Mouse (Mus musculus) liver, postnatal 0 days (tissue): ENCODE results near the gene Pitpnm1. TPM values are rescaled to one million over a fixed set of nuclear protein-coding genes. Genes with fewer than 3 reads are reported as not detected.
"Not testable (repeated sequence)": the region's sequence is repeated elsewhere in the genome, so short reads cannot be mapped to it uniquely, and the experiment has no call there.

Experiments used
- ATAC-seq: fragments of 200-750 bp; cut with Nextera tagmentation; 2 replicates; pipeline ENCODE4 v1.8.0; 2017; ENCODE audit warnings: mild to moderate bottlenecking, moderate library complexity
- DNase-seq: peaks from one replicate; pipeline ENCODE4 v3.0.0-alpha.2; 2016
- H3K27ac ChIP-seq: fragments of 300-500 bp; sonication (generic); 2 replicates; pipeline ENCODE4 v1.5.1; 2014; ENCODE audit warnings: antibody characterized with exemption, moderate library complexity, mild to moderate bottlenecking, low read depth
- H3K27me3 ChIP-seq: fragments of 300-500 bp; sonication (generic); 2 replicates; pipeline ENCODE4 v1.6.1; 2014; ENCODE audit warnings: low read length, control low read depth, mixed read lengths; ENCODE audit not compliant: insufficient read depth
- H3K36me3 ChIP-seq: fragments of 300-500 bp; sonication (generic); replicated peaks from 2 replicates; pipeline ENCODE4 v1.6.1; 2014; ENCODE audit warnings: mild to moderate bottlenecking, control low read depth, low read length, moderate library complexity, mixed read lengths; ENCODE audit not compliant: insufficient read depth
- H3K4me1 ChIP-seq: fragments of 300-500 bp; sonication (generic); 2 replicates; pipeline ENCODE4 v1.6.1; 2014; ENCODE audit warnings: antibody characterized with exemption, mild to moderate bottlenecking, control low read depth; ENCODE audit not compliant: insufficient read depth
- H3K4me2 ChIP-seq: fragments of 300-500 bp; sonication (generic); 2 replicates; pipeline ENCODE4 v1.6.1; 2014; ENCODE audit warnings: low read depth, mild to moderate bottlenecking, low read length, moderate library complexity, mixed read lengths
- H3K4me3 ChIP-seq: fragments of 300-500 bp; sonication (generic); 2 replicates; pipeline ENCODE4 v1.5.1; 2014; ENCODE audit warnings: low read depth, low read length
- H3K9ac ChIP-seq: fragments of 300-500 bp; sonication (generic); replicated peaks from 2 replicates; pipeline ENCODE4 v1.6.1; 2014; ENCODE audit warnings: mild to moderate bottlenecking, moderate library complexity
- H3K9me3 ChIP-seq: fragments of 300-500 bp; sonication (generic); 2 replicates; pipeline ENCODE4 v1.6.1; 2016; ENCODE audit warnings: mild to moderate bottlenecking, control low read depth, low read length, mixed read lengths
- CTCF ChIP-seq: sonication (generic); IDR thresholded peaks from 2 replicates; pipeline ENCODE4 v1.5.1; 2016; ENCODE audit warnings: antibody characterized with exemption, low read depth
- EP300 ChIP-seq: IDR thresholded peaks from 2 replicates; pipeline ENCODE4 v1.6.1; 2016; ENCODE audit warnings: antibody characterized with exemption, low read depth, mild to moderate bottlenecking
- WGBS: fragments of 180-500 bp; shearing (Covaris S2); extraction: QIAGEN DNeasy Blood & Tissue Kit; methylation state at CpG from one replicate; pipeline ENCODE4 v1.1.7; 2014; ENCODE audit not compliant: insufficient replicate concordance; 5-methylcytosine and 5-hydroxymethylcytosine counted together
- polyA plus RNA-seq: library from polyadenylated mRNA; unstranded; fragments of >200 nt; fragmentation: Nextera tagmentation; extraction: Ambion mirVana; gene quantifications from 2 replicates; pipeline ENCODE4 v1.2.1, GENCODE M21; 2015

Gene Pitpnm1
- polyA plus RNA-seq, 1 experiment from 2014 or later, result 7.4 TPM

- TF ChIP-seq CTCF, result no peak
- no peak for ATAC-seq
- H3K4me1 ChIP-seq, result peaks cover 10% of the 10 kb centered on the region; the same call in 1 of the 2 replicates
- H3K9me3 ChIP-seq, result no peaks in the 10 kb centered on the region
- no peak overlapping the region for H3K9ac ChIP-seq
- no peak for DNase-seq
- H3K4me2 ChIP-seq, result no peak overlapping the region
- H3K27ac ChIP-seq, result peak overlapping the region; percentile 93
- H3K4me3 ChIP-seq, result no peak overlapping the region
- no peaks in the 10 kb centered on the region for H3K27me3 ChIP-seq
- no peaks in the 10 kb centered on the region for H3K36me3 ChIP-seq
These were observed 32.9 kb upstream of the Pitpnm1 start for GRCm38 (mm10) chr19:4066877-4067276.

GRCm38 (mm10) chr19:4068242-4068641 is 31.6 kb upstream of the Pitpnm1 start:
- ATAC-seq, result peak; percentile 33; the same call in 1 of the 2 replicates
- H3K4me1 ChIP-seq, H3K9me3 ChIP-seq, DNase-seq, H3K4me3 ChIP-seq, H3K36me3 ChIP-seq, H3K27me3 ChIP-seq: not testable (repeated sequence)
- Histone ChIP-seq H3K4me2 (peak overlapping the region; percentile 29), H3K9ac (peak overlapping the region; percentile 28; the same call in 1 of the 2 replicates), H3K27ac (peak overlapping the region; percentile 93)
- 63% methylated on average over 2 of the region's 2 CpGs for WGBS

DNA sequence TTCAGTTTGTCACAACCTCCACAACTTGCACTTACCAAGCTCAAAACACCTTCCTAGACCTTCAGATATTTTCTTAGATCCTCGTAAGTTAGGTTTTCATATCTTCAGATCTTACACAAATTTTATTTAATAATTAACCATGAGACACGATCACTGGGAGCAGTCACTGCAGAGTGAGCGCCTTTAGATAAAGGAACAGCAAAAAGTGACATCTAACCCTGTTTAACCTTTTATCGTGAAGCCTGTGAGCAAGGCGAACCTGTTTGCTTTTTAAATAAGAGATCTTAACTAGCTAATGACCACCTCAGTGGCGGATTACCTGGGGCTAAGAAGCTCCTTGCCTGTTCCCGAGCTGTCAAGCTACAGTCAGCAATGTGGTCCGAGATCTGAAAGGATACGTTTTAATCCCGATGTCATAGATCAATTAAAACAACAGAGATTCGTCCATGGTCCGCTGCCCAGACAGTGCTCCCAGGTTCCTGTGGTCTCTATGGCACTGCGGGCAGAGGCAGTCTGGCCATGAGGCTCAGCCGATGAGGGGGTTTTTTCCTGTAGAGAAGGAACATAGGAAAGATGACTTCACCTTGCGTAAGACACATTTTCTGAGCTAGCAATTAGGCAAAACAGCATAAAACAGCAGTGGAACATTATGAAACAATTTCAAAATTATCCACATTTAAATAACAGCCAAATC is 30.9 kb upstream of the Pitpnm1 start:
- DNase-seq, result no peak
- no peak overlapping the region for H3K4me3 ChIP-seq
- peaks cover 10% of the 10 kb centered on the region; the same call in 1 of the 2 replicates for H3K4me1 ChIP-seq
- WGBS, result 61% methylated on average over 15 of the region's 15 CpGs
- no peaks in the 10 kb centered on the region for H3K27me3 ChIP-seq
- no peaks in the 10 kb centered on the region for H3K9me3 ChIP-seq
- H3K27ac ChIP-seq, result peak overlapping the region; percentile 90
- ATAC-seq, result peak; percentile 57
- H3K4me2 ChIP-seq, result peak overlapping the region; percentile 29
- TF ChIP-seq CTCF (no peak), EP300 (no peak)
- no peaks in the 10 kb centered on the region for H3K36me3 ChIP-seq
- H3K9ac ChIP-seq, result peak overlapping the region; percentile 28; the same call in 1 of the 2 replicates

DNA sequence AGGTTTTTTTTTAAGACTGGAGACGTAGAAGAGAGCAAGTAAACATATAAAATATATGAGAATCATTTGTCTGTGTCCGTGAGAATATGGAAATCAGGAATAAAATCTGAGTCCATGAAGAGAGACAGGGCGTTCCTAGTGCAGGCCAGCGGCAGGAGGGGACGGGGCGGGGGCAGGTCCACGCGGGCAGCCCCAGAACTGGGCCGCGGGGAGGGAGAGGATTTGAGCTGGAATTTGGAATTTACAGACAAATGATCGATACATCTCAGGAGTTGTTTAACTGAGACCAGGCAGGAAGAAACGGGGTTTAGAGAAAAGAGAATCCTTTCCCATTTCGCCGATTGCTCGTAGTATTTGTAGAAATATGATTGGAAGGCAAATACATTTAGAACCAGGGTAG is 29.5 kb upstream of the Pitpnm1 start:
- H3K27me3 ChIP-seq, result no peaks in the 10 kb centered on the region
- peak overlapping the region; percentile 86 for H3K27ac ChIP-seq
- H3K4me2 ChIP-seq, result peak overlapping the region; percentile 35; the same call in 1 of the 2 replicates
- TF ChIP-seq EP300 (no peak), CTCF (no peak)
- H3K36me3 ChIP-seq, result no peaks in the 10 kb centered on the region
- 47% methylated on average over 15 of the region's 15 CpGs for WGBS
- no peak overlapping the region for H3K4me3 ChIP-seq
- ATAC-seq (0 out of 2 replicates have a peak, but pooled peaks have one; percentile 22), DNase-seq (peak; percentile 55)
- no peaks in the 10 kb centered on the region for H3K9me3 ChIP-seq
- no peak overlapping the region for H3K9ac ChIP-seq
- peaks cover 10% of the 10 kb centered on the region; the same call in 1 of the 2 replicates for H3K4me1 ChIP-seq

DNA sequence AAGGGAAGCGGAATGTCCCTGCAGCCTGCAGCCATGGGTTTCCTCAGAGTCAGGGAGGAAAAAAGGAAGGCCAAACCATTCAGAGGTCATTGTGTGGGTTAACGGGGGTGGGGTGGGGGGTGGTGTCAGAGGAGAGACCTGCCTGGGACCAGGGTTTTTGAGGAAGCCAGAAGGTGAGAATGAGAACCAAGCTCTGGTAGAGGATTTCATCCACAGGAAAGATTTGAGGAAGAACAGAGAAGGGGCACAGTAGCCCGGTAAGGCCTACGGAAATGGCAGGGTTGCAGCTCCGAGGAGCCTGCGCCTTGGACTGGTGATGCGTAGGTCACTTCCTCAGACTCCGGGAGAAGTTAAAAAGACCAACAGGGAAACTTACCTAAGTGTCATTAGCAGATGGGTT is 29.0 kb upstream of the Pitpnm1 start:
- Histone ChIP-seq H3K4me2 (peak overlapping the region; percentile 35; the same call in 1 of the 2 replicates), H3K27me3 (no peaks in the 10 kb centered on the region), H3K9ac (peak overlapping the region; percentile 41; the same call in 1 of the 2 replicates), H3K9me3 (no peaks in the 10 kb centered on the region), H3K4me3 (no peak overlapping the region), H3K36me3 (no peaks in the 10 kb centered on the region), H3K4me1 (peaks cover 10% of the 10 kb centered on the region; the same call in 1 of the 2 replicates), H3K27ac (peak overlapping the region; percentile 86)
- DNase-seq (peak; percentile 48), ATAC-seq (peak; percentile 12; the same call in 1 of the 2 replicates)
- WGBS, result 35% methylated on average over 8 of the region's 8 CpGs
- no peak for TF ChIP-seq CTCF
- TF ChIP-seq EP300, result no peak

DNA sequence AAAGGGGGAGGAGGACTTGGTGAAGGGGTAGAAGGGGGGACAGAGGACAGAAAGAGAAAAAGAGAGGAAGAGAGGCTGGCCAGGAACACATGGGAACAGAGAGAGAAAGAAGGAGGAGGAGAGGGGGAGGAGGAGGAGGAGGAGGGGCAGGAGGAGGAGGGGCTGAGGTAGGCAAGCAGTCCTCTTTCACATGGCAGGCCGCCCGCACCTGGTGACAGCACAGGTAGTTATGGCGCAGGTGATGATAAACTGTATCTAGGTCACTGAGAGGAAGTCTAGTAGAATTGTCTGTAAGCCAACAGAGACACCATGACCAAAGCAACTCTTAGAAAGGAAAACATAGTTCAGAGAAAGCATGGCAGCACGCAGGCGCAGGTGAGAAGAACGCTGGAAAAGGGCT is 28.4 kb upstream of the Pitpnm1 start:
- TF ChIP-seq CTCF, result no peak
- TF ChIP-seq EP300, result no peak
- DNase-seq, result no peak
- no peaks in the 10 kb centered on the region for H3K36me3 ChIP-seq
- no peak overlapping the region for H3K4me3 ChIP-seq
- ATAC-seq, result no peak
- H3K27ac ChIP-seq, result peak overlapping the region; percentile 86
- H3K9me3 ChIP-seq, result no peaks in the 10 kb centered on the region
- 91% methylated on average over 6 of the region's 6 CpGs for WGBS
- no peaks in the 10 kb centered on the region for H3K27me3 ChIP-seq
- no peak overlapping the region for H3K4me2 ChIP-seq
- no peak overlapping the region for H3K9ac ChIP-seq
- peaks cover 10% of the 10 kb centered on the region; the same call in 1 of the 2 replicates for H3K4me1 ChIP-seq
